Mouse (Mus musculus) spleen, adult 2 months (tissue): Measurements from ENCODE around the gene Cit.

Experiments
- CTCF ChIP-seq: fragments of 200-500 bp; IDR thresholded peaks from 2 replicates; pipeline ENCODE4 v1.5.1; 2011; ENCODE audit warnings: mild to moderate bottlenecking, inconsistent platforms; ENCODE audit not compliant: insufficient read depth, insufficient read length, insufficient replicate concordance; ENCODE audit errors: extremely low read depth
- POLR2A ChIP-seq: fragments of 200-500 bp; IDR thresholded peaks from 2 replicates; pipeline ENCODE4 v1.6.1; 2011; ENCODE audit warnings: low read depth, low read length, inconsistent platforms

GRCm38 (mm10) chr5:115994101-115994500 lies 149.0 kb downstream of the Cit start:
- no peak for TF ChIP-seq POLR2A
- no peak for TF ChIP-seq CTCF
